Mouse (Mus musculus) gastrocnemius, postnatal 25 days (tissue): ENCODE data around the gene Slc6a17. TPM values are rescaled to one million over a fixed set of nuclear protein-coding genes. Genes with fewer than 3 reads are reported as not detected.

Experiments used
- DNase-seq: peaks from one replicate; pipeline ENCODE4 v3.0.0; 2022
- total RNA-seq, 2 experiments: library from RNA; stranded (reverse); gene quantifications; 1 replicate in 1 of 2; 2 replicates in 1 of 2; pipeline ENCODE4 v1.2.3; 2021

The Slc6a17 gene
- total RNA-seq, 2 experiments from 2014 or later = 0.41 to 0.46 TPM

GRCm38 (mm10) chr3:107524547-107524946 is 6.7 kb upstream of the Slc6a17 start:
- no peak for DNase-seq

- no peak for DNase-seq
Observed at GRCm38 (mm10) chr3:107520931-107521330, 3.1 kb upstream of the Slc6a17 start.

GRCm38 (mm10) chr3:107516776-107517630 is 815 bp downstream of the Slc6a17 start:
- no peak for DNase-seq

GRCm38 (mm10) chr3:107515989-107516388 is 1.8 kb downstream of the Slc6a17 start:
- no peak for DNase-seq

GRCm38 (mm10) chr3:107511416-107511815 is 6.4 kb downstream of the Slc6a17 start:
- DNase-seq = no peak

- DNase-seq = no peak
Observed at GRCm38 (mm10) chr3:107508696-107509095, 9.1 kb downstream of the Slc6a17 start.

GRCm38 (mm10) chr3:107507966-107508365 is 9.9 kb downstream of the Slc6a17 start:
- no peak for DNase-seq

GRCm38 (mm10) chr3:107506531-107506930 is 11.3 kb downstream of the Slc6a17 start:
- DNase-seq = no peak

GRCm38 (mm10) chr3:107505464-107506367 is 12.1 kb downstream of the Slc6a17 start:
- no peak for DNase-seq

GRCm38 (mm10) chr3:107504542-107504941 is 13.3 kb downstream of the Slc6a17 start:
- DNase-seq = no peak

- no peak for DNase-seq
Observed at GRCm38 (mm10) chr3:107503716-107504115, 14.1 kb downstream of the Slc6a17 start.

- no peak for DNase-seq
Observed at GRCm38 (mm10) chr3:107501702-107502151, 16.1 kb downstream of the Slc6a17 start.

- no peak for DNase-seq
Observed at GRCm38 (mm10) chr3:107500301-107500700, 17.5 kb downstream of the Slc6a17 start.

- no peak for DNase-seq
Observed at GRCm38 (mm10) chr3:107496086-107496850, 21.6 kb downstream of the Slc6a17 start.

GRCm38 (mm10) chr3:107495524-107495923 is 22.3 kb downstream of the Slc6a17 start:
- DNase-seq = no peak

GRCm38 (mm10) chr3:107491459-107491858 is 26.4 kb downstream of the Slc6a17 start:
- DNase-seq = peak; percentile 45

- DNase-seq = no peak
Observed at GRCm38 (mm10) chr3:107488637-107489036, 29.2 kb downstream of the Slc6a17 start.

- peak; percentile 39 for DNase-seq
Observed at GRCm38 (mm10) chr3:107483290-107483689, 34.5 kb downstream of the Slc6a17 start.

- no peak for DNase-seq
Observed at GRCm38 (mm10) chr3:107480660-107481059, 37.2 kb downstream of the Slc6a17 start.

- DNase-seq = no peak
Observed at GRCm38 (mm10) chr3:107472198-107472597, 45.6 kb downstream of the Slc6a17 start.

GRCm38 (mm10) chr3:107469059-107469458 is 48.8 kb downstream of the Slc6a17 start:
- DNase-seq = no peak

GRCm38 (mm10) chr3:107468106-107468505 is 49.7 kb downstream of the Slc6a17 start:
- DNase-seq = no peak
